Mouse (Mus musculus) kidney, adult 2 months (tissue): Measurements from ENCODE around the gene Cd200r2. TPM values are rescaled to one million over a fixed set of nuclear protein-coding genes. Genes with fewer than 3 reads are reported as not detected.
"Not testable (repeated sequence)": the region's sequence is repeated elsewhere in the genome, so short reads cannot be mapped to it uniquely, and the experiment has no call there.

Experiments used
- DNase-seq: peaks from one replicate; pipeline ENCODE4 v3.0.0; 2021
- H3K27ac ChIP-seq: fragments of 200-500 bp; 2 replicates; pipeline ENCODE4 v1.5.1; 2012; ENCODE audit warnings: low read depth, low read length, control low read depth, inconsistent platforms; ENCODE audit not compliant: insufficient read depth
- H3K27me3 ChIP-seq: fragments of 200-500 bp; replicated peaks from 2 replicates; pipeline ENCODE4 v1.6.1; 2012; ENCODE audit warnings: mild to moderate bottlenecking, moderate library complexity, low read length, inconsistent platforms; ENCODE audit not compliant: control insufficient read depth, insufficient read depth
- H3K36me3 ChIP-seq: fragments of 200-500 bp; 2 replicates; pipeline ENCODE4 v1.6.1; 2012; ENCODE audit warnings: mild to moderate bottlenecking, moderate library complexity, low read length, inconsistent platforms; ENCODE audit not compliant: control insufficient read depth, insufficient read depth
- H3K4me1 ChIP-seq: fragments of 200-500 bp; 2 replicates; pipeline ENCODE4 v1.6.1; 2011; ENCODE audit warnings: low read length; ENCODE audit not compliant: control insufficient read depth, insufficient read depth
- H3K4me3 ChIP-seq: fragments of 200-500 bp; 2 replicates; pipeline ENCODE4 v1.5.1; 2011; ENCODE audit warnings: mild to moderate bottlenecking, low read depth, low read length, control low read depth; ENCODE audit not compliant: insufficient read depth
- CTCF ChIP-seq: fragments of 200-500 bp; conservative IDR thresholded peaks from 2 replicates; pipeline ENCODE4 v1.5.1; 2011; ENCODE audit warnings: low read depth, mild to moderate bottlenecking, control low read depth, low read length, moderate library complexity, mixed read lengths; ENCODE audit not compliant: insufficient read depth, insufficient read length
- POLR2A ChIP-seq: fragments of 200-500 bp; IDR thresholded peaks from one replicate; pipeline ENCODE4 v1.6.1; 2011; ENCODE audit warnings: low read depth, low read length, control low read depth
- WGBS: fragments of 180-500 bp; shearing (Covaris S2); methylation state at CpG from one replicate; pipeline ENCODE4 v1.1.7; 2018; 5-methylcytosine and 5-hydroxymethylcytosine counted together
- polyA plus RNA-seq: library from polyadenylated mRNA; depleted of rRNA; stranded (reverse); fragments of >200 nt; gene quantifications from 2 replicates; pipeline ENCODE4 v1.2.3, GENCODE M21; 2012; rRNA removed

Cd200r2 gene
- not detected in 2 replicates for polyA plus RNA-seq

DNA sequence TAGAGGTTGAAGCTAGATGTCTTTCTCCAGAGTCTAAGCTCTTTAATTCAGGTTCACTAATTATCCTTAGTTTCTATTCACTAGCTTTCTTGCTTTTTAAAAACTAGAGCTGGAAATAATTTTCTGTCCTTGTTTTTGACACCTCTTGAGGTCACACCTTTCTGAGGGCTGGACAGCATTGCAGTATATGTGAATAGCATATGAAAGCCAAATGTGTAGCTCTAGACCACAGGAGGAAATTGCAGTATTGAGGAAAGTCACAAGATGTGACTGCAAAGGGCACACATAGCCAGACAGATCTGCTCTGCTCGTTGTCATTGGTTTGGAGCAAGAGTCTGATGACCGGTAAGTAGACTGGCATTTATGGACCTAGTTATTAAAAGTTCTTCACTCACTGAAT, at the start of gene Cd200r2:
Gene Cd200r2, plus strand, starts transcription at position 301 of the 400 bp plus-strand sequence.
- TF ChIP-seq POLR2A (no peak), CTCF (no peak)

DNA sequence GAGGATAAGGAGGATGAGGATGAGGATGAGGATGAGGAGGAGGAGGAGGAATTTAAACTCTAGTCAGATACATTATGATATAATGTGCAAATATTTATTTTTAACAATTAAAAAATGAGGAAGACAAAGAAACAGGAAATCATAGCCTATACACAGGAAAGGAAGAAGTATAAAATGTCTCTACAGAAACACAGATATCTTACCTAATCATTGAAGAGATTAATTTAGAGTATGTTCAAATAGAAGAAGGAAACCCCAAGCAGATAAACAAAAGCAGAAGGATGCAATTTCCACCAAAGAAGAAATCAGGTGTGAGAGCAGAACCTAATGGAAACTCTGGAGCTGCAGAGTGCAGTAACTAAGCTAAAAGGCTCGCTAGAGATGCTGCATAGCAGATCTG, 48.9 kb upstream of the Cd200r2 start:
- no peak overlapping the region for H3K4me3 ChIP-seq
- DNase-seq = no peak
- no peaks in the 10 kb centered on the region for H3K4me1 ChIP-seq
- H3K36me3 ChIP-seq = no peaks in the 10 kb centered on the region
- TF ChIP-seq CTCF (no peak), POLR2A (no peak)
- WGBS = 48% methylated on average over 1 of the region's 1 CpGs
- no peak overlapping the region for H3K27ac ChIP-seq
- no peaks in the 10 kb centered on the region for H3K27me3 ChIP-seq

More for the DNA sequence above, at the start of gene Cd200r2:
- Histone ChIP-seq H3K36me3 (no peaks in the 10 kb centered on the region), H3K27ac (no peak within 1 kb of the TSS), H3K27me3 (no peaks in the 10 kb centered on the region), H3K4me3 (no peak within 1 kb of the TSS), H3K4me1 (no peaks in the 10 kb centered on the region)
- no peak for DNase-seq
- 88% methylated on average over 2 of the region's 2 CpGs for WGBS

DNA sequence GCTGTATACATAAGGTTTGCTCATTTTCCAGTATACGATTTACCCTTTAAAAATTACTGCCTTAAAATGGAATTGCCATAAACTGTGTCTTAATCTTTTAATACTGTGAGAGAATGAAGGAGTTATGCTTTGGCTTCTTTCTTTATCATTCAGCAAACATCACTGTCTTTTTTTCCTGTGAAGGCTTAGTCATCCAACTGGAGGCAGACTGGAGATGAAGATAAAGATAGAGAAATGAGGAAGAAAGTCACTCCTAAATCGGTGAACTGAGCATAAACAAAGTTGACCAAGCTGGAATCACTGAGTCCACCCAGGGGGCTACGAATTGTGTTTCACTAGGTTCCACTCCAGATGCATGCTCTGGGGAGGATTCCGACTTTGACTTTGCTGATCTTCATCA, 46.4 kb upstream of the Cd200r2 start:
- 74% methylated on average over 4 of the region's 4 CpGs for WGBS
- DNase-seq = no peak
- Histone ChIP-seq H3K27ac (no peak overlapping the region), H3K27me3 (no peaks in the 10 kb centered on the region), H3K36me3 (no peaks in the 10 kb centered on the region), H3K4me3 (no peak overlapping the region), H3K4me1 (no peaks in the 10 kb centered on the region)
- TF ChIP-seq CTCF (no peak), POLR2A (no peak)

DNA sequence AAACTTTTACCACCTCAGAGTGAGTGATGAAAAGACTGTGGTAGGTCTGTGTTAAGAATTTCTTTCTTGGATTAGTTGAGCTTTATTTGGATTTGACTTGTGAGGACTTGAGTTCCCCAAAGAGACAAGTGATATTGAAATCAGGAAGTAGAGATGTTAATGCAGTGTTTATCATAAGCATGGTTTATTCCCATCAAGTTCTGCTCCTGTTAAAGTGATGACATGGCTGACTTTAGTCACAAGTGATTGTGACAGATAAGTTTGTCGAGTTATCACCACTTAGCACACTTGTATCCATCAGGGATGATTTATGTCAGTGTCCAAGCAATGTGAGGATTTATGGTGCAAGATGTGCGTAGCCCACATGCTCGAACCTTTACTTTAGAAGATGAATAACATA, 34.6 kb upstream of the Cd200r2 start:
- Histone ChIP-seq H3K27me3 (no peaks in the 10 kb centered on the region), H3K36me3 (no peaks in the 10 kb centered on the region)

DNA sequence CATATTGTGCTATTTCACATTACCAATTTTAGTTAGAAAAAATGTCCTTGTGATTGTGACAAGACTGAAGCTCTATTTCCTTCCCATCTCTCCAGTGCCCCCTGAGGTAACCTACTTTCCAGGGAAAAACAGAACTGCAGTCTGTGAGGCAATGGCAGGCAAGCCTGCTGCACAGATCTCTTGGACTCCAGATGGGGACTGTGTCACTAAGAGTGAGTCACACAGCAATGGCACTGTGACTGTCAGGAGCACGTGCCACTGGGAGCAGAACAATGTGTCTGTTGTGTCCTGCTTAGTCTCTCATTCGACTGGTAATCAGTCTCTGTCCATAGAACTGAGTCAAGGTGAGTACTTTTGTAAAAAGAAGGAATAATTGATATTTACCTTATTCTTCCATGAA, 33.7 kb upstream of the Cd200r2 start:
- 59% methylated on average over 2 of the region's 2 CpGs for WGBS
- not testable (repeated sequence) for H3K4me1 ChIP-seq, H3K4me3 ChIP-seq, H3K36me3 ChIP-seq, H3K27ac ChIP-seq, DNase-seq, H3K27me3 ChIP-seq

More for the DNA sequence above, 34.6 kb upstream of the Cd200r2 start:
- WGBS = 52% methylated on average over 3 of the region's 3 CpGs
- Histone ChIP-seq H3K27ac (no peak overlapping the region), H3K4me3 (no peak overlapping the region), H3K4me1 (no peaks in the 10 kb centered on the region)
- DNase-seq = no peak
- no peak for TF ChIP-seq CTCF
- TF ChIP-seq POLR2A = no peak

DNA sequence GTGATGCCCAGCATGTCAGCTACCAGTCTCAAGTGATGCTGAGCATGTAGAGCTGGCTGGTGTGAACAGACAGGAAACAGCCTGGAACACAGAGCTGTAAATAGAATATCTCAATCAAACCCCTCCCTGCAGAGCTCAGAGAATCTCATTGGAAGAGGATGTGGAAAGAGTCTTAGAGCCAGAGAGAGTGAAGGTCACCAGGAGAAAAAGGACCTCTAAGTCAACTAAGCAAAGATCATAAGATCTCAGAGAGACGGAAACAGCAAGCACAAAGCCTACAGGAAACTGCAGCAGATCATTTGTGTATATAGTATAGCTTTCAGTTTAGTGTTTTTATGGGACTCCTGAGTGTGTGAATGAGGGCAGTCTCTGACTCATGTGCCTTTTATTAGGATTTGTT, 8.3 kb downstream of the Cd200r2 start:
- Histone ChIP-seq H3K27ac (no peak overlapping the region), H3K4me3 (no peak overlapping the region), H3K27me3 (no peaks in the 10 kb centered on the region), H3K36me3 (no peaks in the 10 kb centered on the region), H3K4me1 (no peaks in the 10 kb centered on the region)
- 38% methylated on average over 1 of the region's 1 CpGs for WGBS
- no peak for DNase-seq
- TF ChIP-seq CTCF = no peak
- TF ChIP-seq POLR2A = no peak

DNA sequence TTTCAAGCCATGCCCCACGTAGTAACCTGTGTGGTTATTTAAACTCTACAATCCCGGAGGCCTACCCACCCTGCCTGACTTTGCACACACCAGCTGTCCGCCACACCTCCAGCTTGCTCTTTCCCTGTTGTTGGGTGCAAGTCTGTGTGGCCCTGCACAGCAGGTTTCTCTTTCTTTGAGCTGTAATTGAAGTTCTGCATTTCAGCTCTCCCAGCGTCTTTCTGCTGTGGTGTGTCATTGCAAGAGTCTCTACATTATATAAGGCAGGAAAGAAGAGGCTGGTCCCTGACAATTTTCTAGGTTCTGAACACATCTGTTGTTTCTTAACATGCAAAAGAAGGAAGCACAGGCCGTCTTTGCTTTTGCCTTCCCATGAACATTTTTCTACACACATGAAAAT, 9.7 kb downstream of the Cd200r2 start:
- Histone ChIP-seq H3K27ac (no peak overlapping the region), H3K4me3 (no peak overlapping the region), H3K4me1 (no peaks in the 10 kb centered on the region), H3K36me3 (no peaks in the 10 kb centered on the region), H3K27me3 (no peaks in the 10 kb centered on the region)
- DNase-seq = no peak
- TF ChIP-seq POLR2A = no peak
- no peak for TF ChIP-seq CTCF
- WGBS = 72% methylated on average over 5 of the region's 5 CpGs

DNA sequence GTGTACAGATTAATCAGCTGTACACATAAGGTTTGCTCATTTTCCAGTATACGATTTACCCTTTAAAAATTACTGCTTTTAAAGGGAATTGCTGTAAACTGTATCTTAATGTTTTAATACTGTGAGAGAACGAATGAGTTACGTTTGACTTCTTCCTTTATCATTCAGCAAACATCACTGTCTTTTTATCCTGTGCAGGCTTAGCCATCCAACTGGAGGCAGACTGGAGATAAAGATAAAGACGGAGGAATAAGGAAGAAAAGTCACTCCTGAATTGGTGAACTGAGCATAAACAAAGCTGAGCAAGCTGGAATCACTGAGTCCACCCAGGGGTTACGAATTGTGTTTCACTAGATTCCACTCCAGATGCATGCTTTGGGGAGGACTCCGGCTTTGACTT, 10.7 kb downstream of the Cd200r2 start:
- no peak overlapping the region for H3K4me3 ChIP-seq
- TF ChIP-seq POLR2A = no peak
- no peak for TF ChIP-seq CTCF
- DNase-seq = no peak
- no peaks in the 10 kb centered on the region for H3K36me3 ChIP-seq
- H3K27me3 ChIP-seq = no peaks in the 10 kb centered on the region
- H3K27ac ChIP-seq = no peak overlapping the region
- no peaks in the 10 kb centered on the region for H3K4me1 ChIP-seq
- 88% methylated on average over 6 of the region's 6 CpGs for WGBS
